Mouse (Mus musculus): ENCODE measurements around the gene Lrrc56.
"Not testable (repeated sequence)": the region's sequence is repeated elsewhere in the genome, so short reads cannot be mapped to it uniquely, and the experiment has no call there.

Lrrc56 gene

DNA sequence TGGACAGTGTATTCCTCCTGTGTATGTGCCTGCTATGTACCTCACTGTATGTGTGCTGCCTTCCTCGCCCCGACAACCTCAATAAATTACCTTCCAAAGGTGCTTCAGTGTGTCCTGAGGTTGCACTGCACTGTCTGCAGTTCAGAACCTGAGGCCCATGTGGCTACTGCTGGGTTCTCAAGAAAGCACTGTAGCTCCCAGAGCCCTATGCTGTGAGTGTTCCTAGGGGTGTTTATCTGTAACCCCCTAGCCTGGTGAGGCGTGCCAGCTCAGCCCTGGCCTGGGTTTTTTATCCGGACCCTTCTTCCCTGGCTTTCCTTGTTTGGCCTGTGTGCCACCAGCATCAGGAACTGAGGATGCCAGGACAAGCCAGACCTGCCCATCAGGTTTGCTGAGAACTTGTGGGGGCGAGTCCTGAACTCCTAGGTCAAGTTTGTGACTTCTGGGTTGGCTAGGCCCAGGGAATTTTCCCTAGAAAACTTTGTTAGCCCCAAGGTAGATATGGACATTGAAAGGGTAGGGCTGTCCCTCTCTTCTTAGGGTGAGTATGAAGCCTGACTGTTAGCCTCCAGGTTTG, 24.7 kb downstream of the Lrrc56 start:
- DNase-seq = peak; percentile 9

DNA sequence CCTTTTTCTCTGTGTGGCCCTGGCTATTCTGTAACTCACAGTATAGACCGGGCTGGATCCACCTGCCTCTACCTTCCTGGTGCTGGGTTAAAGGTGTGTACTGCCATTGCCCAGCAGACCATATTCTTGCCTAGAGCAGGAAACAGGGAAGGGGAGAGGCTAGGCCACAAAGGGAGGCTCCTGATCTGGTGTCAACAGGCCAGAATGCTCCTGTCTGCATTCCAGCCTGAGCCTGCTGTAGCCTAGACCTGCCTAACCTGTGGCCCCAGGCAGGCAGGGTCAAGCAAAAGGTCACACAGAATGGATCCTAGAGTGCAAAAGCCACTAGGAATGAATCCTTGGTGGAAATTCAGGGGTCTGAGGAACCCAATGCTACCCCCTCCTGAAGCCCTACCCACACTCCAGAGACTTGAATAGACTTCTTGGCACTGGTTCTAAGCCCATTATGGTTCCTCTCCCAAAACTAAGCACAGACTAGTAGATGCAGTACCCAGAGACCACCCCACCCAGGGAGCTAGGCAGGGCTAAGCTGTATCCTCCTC, 25.7 kb downstream of the Lrrc56 start:
- no peak for DNase-seq

DNA sequence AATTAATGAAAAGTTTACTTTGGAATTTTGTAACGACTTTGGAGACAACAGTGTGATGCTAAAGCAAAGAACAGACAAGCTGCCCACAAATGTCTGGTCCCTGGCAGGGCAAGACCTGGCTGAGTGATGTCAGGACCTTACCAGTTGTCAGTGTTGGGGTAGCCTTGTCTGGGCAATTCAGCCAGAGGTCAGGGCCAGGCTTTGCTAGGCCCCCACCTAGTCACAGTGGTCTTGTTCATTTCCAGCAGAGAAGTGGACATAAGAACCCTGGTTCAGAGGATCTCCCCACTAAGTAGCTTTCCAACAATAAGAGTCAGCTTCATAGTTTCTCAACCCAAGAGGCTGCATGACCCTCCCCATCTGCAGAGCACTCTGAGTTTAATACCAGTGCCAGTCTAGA, 26.4 kb downstream of the Lrrc56 start:
- no peak for DNase-seq

DNA sequence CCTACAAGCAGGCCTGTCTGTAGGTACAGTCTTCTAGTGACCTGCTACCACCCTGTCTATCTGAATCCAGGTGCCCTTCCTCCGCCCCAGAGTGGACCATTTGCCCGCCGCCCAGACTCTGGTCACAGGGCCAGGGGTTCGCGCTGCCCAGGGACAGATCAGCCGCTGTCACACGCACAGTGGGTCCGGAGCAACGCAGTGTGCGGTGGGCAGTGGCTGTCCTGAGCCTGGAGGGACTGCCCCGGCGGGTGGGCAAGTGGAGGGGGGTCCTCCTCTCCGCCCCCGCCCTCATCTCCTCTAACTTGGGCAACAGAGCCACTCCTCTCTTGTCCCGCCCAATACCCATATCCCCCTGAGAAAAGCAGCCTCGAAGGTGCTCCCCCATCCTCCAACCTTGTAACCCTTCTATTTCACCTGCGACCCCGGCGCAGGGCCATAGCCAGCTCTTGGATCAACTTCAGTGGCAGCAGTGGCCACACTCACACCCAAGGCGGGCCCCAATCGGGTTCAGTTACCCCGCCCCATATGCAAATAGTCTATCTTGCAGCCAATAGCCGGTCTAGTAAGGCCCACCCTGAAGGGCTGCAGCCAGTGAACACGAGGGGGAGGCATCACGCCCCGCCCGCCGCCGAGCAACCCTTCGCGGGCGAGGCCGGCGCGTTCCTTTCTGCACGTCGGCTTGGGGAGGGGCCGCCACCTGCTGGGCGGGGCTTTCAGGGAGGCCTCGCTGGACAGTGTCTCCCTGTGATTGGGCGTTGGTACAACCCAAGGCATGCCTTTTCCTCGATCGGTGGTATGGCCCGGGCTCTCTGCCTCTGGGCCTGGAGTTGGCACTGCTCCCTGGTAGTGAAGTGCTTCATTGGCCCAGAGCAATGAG, 27.5 kb downstream of the Lrrc56 start:
- peak; percentile 96 for DNase-seq

DNA sequence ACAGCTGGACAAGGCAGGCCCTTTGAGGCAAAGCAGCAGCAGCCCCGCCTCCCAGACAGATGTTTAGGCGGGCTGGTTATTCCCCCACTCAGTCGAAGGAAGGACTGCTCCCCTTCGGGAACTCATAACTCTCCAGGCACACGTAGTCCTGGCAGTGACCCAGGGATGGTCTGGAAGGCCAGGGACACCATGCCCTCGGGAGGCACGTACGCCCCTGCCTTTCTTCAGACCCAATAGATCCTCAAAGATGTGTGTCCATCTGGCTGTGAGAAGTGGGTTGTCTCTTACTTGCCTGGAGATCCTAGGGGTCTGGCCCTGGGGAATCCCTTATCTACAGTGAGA, 28.1 kb downstream of the Lrrc56 start:
- DNase-seq = no peak

DNA sequence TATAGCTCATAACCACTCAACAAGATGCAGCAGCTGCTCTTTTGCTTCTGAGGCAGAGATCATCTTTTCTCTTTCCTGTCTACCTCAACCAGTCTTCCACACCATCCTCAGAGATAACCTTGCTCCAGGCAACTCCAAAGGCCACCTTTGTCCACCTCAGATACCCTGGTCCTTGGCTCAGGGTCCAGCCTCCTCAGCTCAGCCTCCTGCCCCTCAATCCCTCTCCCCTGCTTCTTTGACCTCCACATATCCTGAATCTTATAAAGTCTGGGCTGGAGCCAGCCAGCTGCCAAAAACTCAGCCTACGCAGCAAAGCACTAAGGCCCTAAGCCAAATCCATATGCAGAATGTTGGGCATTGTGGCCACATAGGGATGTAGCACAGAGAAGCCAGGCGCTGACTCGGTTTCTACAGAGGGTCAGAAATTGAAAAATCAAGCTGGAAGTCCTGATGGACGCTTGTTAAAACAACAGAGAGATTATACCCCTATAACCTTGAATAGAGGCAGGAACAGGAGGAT, 28.8 kb downstream of the Lrrc56 start:
- no peak for DNase-seq

DNA sequence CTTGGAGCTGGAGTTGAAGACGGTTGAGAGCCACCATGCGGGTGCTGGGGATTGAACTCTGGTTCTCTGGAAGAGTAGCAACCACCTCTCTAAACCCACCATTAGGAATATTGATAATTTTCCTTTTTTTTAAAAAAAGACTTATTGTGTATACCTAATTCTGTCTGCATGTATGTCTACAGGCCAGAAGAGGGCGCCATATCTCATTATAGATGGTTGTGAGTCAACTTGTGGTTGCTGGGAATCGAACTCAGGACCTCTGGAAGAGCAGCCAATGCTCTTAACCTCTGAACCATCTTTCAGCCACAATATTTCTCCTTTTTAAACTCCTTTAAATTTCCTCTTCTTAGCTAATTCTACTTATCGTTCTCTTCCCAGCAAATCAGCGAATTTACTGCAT, 32.6 kb downstream of the Lrrc56 start:
- no peak for DNase-seq

DNA sequence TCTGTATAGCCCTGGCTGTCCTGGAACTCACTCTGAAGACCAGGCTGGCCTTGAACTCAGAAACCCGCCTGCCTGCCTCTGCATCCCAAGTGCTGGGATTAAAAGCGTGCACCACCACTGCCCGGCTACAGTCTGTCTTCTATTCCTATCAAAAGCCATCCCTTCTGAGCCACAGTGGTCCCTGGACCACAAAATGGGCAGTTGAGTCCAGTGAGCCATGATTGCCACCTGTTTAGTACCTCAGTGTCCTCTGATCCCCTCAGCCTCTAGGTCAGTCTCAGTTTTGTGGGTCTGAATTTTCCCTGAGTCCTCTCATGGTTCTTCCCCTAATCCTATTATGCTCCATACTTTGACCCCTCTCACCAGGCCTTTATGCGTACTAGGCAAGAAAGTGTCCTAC, 33.8 kb downstream of the Lrrc56 start:
- DNase-seq = no peak

DNA sequence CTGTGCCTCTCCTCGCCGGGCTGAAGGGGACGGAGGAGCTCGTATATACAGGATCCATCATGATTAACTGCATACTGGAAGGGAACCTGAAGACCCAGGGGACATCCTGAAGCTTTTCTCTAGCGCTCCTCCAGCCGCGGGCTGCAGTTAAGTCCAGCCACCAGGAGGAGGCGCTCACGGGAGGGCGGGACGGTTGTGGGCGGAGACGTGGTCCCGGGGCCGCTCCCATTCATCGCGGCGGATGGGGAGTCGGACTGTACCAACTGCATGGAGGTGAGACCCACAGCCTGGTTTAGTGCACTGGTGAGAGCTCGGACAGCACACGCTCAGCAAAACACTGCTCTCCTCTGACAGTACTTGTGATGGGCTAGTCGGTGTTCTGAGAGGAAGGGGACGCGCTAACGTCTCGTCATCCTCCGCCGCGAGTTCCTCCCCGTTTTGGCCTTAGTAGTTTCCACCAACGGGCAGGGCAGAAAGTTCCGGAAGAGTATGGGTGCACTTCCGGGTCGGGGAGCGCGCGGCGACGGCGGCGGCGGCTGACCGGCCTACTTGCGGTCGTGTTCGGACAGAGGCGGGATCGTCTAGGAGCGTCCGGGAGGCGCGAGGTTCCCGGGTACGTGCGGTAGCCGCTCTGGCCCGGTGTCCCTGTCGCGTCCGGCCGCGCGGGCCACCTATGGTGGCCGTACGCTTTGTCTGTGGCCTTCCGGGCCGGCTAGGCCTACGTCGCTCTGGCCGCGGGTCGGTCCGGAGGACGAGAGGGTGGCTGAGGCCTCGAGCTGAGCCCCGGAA, 34.5 kb downstream of the Lrrc56 start, which contains the start of gene Phrf1:
Phrf1 (plus strand) TSS at position 506 of the 789 bp plus-strand sequence.
- DNase-seq = peak; percentile 94

DNA sequence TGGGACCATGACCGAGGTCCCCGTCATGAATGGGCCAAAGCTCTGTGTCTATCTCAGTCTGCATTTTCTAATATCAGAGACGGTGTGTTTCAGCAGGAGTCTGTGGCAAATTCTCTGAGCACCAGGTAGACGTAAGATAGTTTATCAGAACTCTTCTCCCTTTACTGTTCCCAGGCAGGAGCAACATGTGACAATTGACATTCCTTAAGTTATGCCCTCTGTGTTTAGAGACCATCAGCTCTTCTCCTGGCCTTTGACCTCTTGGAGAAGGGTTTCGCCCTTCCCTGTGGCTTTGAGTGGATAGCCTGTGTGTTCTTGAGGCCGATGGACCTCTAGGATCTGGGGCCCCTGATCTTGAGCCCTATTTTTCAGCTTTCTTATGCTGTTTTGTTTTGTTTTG, 35.7 kb downstream of the Lrrc56 start:
- DNase-seq = no peak

DNA sequence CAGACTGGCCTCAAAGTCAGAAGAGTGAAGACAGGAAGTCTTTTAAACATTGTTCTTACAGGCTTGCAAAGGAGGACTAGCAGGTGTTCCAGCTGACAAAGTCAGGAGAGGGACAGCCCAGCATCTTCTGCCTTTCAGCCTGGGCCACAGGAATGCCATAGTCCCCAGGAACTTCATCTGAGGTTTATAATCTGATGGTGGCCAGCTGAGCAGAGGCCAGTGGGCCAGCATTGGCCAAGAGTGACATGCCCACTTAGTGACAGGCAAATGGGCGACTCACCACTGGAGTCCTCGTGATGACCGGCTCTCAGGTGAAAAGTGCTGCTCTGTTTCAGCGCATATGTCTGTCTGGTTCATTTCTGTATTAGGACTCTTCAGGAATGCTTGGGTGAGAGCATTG, 36.6 kb downstream of the Lrrc56 start:
- no peak for DNase-seq

DNA sequence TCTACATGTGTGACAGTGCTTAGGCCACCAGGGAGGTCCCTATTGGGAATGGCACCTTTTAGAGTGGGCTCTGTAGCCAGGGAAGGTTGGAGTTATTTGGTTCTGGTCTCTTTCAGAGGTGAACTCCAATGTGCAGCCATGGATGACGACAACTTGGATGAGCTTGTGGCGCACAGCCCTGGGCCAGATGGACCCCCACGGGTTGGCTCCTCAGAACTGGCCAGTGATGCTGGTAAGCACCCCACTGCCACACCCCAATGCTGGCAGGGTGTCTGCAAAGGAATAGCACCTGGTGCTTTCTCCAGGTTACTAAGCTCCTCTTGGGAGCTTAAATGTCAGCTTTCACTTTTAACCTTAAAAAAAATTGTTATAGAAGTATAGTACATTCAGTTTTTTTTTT, 37.2 kb downstream of the Lrrc56 start:
- DNase-seq = no peak

DNA sequence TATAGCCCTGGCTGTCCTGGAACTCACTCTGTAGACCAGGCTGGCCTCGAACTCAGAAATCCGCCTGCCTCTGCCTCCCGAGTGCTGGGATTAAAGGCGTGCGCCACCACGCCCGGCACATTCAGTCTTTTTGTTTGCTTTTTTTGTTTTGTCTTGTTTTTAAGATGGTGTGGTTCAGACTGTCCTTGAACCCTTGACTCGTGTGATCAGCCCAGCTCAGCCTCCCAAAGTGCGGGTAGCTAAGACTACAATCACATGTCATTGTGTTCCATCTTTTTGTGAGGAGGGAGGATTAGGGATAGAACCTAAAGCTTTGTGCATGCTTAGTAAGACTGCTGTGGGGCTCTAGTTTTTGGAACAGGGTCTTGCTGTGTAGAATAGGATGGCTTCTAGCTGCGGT, 37.6 kb downstream of the Lrrc56 start:
- no peak for DNase-seq

DNA sequence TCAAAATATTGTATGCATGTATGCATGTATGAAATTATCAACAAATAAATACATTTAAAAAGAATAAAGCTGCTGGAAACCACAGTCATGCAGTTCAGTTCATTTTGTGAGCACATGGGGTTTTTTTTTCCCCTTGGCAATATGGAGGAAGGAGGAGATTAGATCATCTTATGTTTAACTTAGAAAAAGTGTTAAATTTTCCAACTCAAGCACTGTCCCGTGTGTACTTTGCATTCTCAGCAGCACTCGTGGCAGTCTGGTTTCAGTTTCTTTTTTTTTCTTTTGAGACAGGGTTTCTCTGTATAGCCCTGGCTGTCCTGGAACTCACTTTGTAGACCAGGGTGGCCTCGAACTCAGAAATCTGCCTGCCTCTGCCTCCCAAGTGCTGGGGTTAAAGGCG, 56.5 kb downstream of the Lrrc56 start:
- DNase-seq = not testable (repeated sequence)

DNA sequence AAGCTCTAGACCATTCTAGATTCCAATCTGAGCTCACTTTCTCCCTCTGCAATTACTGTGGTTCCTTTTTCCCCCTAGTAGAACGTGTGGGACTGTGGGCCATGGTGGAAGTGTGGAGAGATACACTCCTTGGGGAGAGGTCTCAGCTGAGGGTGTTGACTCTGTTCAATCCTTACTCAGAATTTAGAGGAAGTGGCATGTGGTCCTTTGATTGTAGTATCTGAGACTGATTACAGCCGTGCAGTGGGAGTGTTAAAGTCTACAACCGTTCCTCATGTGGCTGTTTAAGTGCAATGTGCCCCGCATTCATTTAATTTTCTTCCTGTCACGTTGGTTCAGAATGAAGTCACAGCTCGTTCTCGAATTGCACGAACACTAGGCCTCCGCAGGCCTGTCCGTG, 62.2 kb downstream of the Lrrc56 start:
- no peak for DNase-seq
